Comparison of ENCODE assay signal across 18 mouse cellular contexts in the genomic region with DNA sequence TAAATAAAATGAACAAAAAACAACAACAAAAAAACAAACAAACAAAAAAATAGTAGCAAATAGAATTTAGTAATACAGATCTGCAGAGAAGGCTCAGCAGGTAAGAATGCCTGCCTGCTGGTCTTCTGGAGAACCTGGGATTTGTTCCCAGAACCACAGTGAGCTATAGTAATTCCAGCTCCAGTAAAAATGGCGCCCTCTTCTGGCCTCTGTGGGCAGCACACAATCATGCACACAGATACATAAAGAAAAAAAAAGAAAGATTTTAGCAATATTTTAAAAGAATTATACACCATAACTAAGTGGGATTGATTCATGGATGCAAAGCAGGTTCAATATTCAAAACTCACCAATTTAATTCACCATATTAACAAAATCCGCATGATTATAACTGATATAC. TPM values are rescaled to one million over a fixed set of nuclear protein-coding genes. Genes with fewer than 3 reads are reported as not detected.
DNase-seq lines count a peak whose midpoint lies in the region; ATAC-seq and TF ChIP-seq lines count a peak whose summit lies in the region.
"Had no signal": no experiment of that assay in that cellular context is flagged by ENCODE, and none has a peak within 500 bp of the region (broad histone marks: within the 10 kb centered on the region; RNA-seq: fewer than 3 reads in every experiment).

No protein-coding gene starts in this region.

- no peaks in the 10 kb centered on the region for H3K9me3 ChIP-seq in forebrain, postnatal 0 days (ENCODE audit: low read length)
- no peaks in the 10 kb centered on the region for H3K9me3 ChIP-seq in forebrain, embryonic 12.5 days
- H3K9me3 ChIP-seq in liver, embryonic 14.5 days (ENCODE audit: control insufficient read depth, low read length) = no peaks in the 10 kb centered on the region
- H3K9me3 ChIP-seq in liver, embryonic 12.5 days (replicated peaks) = no peaks in the 10 kb centered on the region
- H3K9me3 ChIP-seq: embryonic facial prominence, embryonic 10.5 days; lung, embryonic 15.5 days; midbrain, embryonic 13.5 days; neural tube, embryonic 12.5 days had no signal

- H3K4me3 ChIP-seq in forebrain, postnatal 0 days (ENCODE audit: low read depth, low read length) = no peak overlapping the region
- H3K4me3 ChIP-seq in forebrain, embryonic 12.5 days (replicated peaks) = no peak overlapping the region
- no peak overlapping the region for H3K4me3 ChIP-seq in liver, embryonic 14.5 days (ENCODE audit: insufficient read depth in 1 of 2, low read depth in 2 of 2, low read length in 2 of 2)
- H3K4me3 ChIP-seq in liver, embryonic 12.5 days = no peak overlapping the region
- H3K4me3 ChIP-seq: embryonic facial prominence, embryonic 10.5 days; lung, embryonic 15.5 days; midbrain, embryonic 13.5 days; neural tube, embryonic 12.5 days had no signal

- peak; percentile 16; the same call in 1 of the 2 replicates for TF ChIP-seq CTCF in forebrain, postnatal 0 days (IDR thresholded peaks at IDR 0.05; ENCODE audit: low read depth)
- TF ChIP-seq CTCF in liver, embryonic 14.5 days (IDR thresholded peaks at IDR 0.05; ENCODE audit: low read depth) = peak; percentile 37

- H3K4me2 ChIP-seq in forebrain, postnatal 0 days (ENCODE audit: low read depth) = no peak overlapping the region
- no peak overlapping the region for H3K4me2 ChIP-seq in forebrain, embryonic 12.5 days
- no peak overlapping the region for H3K4me2 ChIP-seq in liver, embryonic 14.5 days (ENCODE audit: low read depth)
- H3K4me2 ChIP-seq in liver, embryonic 12.5 days = no peak overlapping the region
- H3K4me2 ChIP-seq: lung, embryonic 15.5 days; midbrain, embryonic 13.5 days; neural tube, embryonic 12.5 days had no signal

- WGBS in forebrain, postnatal 0 days = 37% methylated on average over 2 of the region's 2 CpGs
- WGBS in forebrain, embryonic 12.5 days = 40% methylated on average over 2 of the region's 2 CpGs
- 33% methylated on average over 2 of the region's 2 CpGs for WGBS in liver, embryonic 14.5 days (ENCODE audit: insufficient replicate concordance)
- WGBS in liver, embryonic 12.5 days (ENCODE audit: insufficient replicate concordance) = 29% methylated on average over 2 of the region's 2 CpGs

- H3K9ac ChIP-seq in forebrain, postnatal 0 days = no peak overlapping the region
- H3K9ac ChIP-seq in forebrain, embryonic 12.5 days = no peak overlapping the region
- H3K9ac ChIP-seq in liver, embryonic 14.5 days (replicated peaks) = no peak overlapping the region
- H3K9ac ChIP-seq in liver, embryonic 12.5 days = no peak overlapping the region
- H3K9ac ChIP-seq: lung, embryonic 15.5 days; midbrain, embryonic 13.5 days; neural tube, embryonic 12.5 days had no signal

- no peaks in the 10 kb centered on the region for H3K36me3 ChIP-seq in forebrain, postnatal 0 days (ENCODE audit: insufficient read depth)
- no peaks in the 10 kb centered on the region for H3K36me3 ChIP-seq in forebrain, embryonic 12.5 days (replicated peaks)
- H3K36me3 ChIP-seq in liver, embryonic 14.5 days (replicated peaks; ENCODE audit: control insufficient read depth, insufficient read depth, low read depth) = no peaks in the 10 kb centered on the region
- no peaks in the 10 kb centered on the region for H3K36me3 ChIP-seq in liver, embryonic 12.5 days
- H3K36me3 ChIP-seq: embryonic facial prominence, embryonic 10.5 days; lung, embryonic 15.5 days; midbrain, embryonic 13.5 days; neural tube, embryonic 12.5 days had no signal

- no peak for ATAC-seq in forebrain, postnatal 0 days
- ATAC-seq in forebrain, embryonic 12.5 days (ENCODE audit: low FRiP score) = no peak
- no peak for ATAC-seq in liver, embryonic 14.5 days (ENCODE audit: insufficient read depth)
- ATAC-seq in liver, embryonic 12.5 days = no peak
- ATAC-seq: midbrain, embryonic 13.5 days had no signal

- H3K27ac ChIP-seq in forebrain, postnatal 0 days (ENCODE audit: low read depth, low read length) = no peak overlapping the region
- no peak overlapping the region for H3K27ac ChIP-seq in forebrain, embryonic 12.5 days
- no peak overlapping the region for H3K27ac ChIP-seq in liver, embryonic 14.5 days
- no peak overlapping the region for H3K27ac ChIP-seq in liver, embryonic 12.5 days
- H3K27ac ChIP-seq: embryonic facial prominence, embryonic 10.5 days; lung, embryonic 15.5 days; midbrain, embryonic 13.5 days; neural tube, embryonic 12.5 days had no signal

- H3K4me1 ChIP-seq in forebrain, postnatal 0 days (ENCODE audit: insufficient read depth) = no peaks in the 10 kb centered on the region
- no peaks in the 10 kb centered on the region for H3K4me1 ChIP-seq in forebrain, embryonic 12.5 days
- no peaks in the 10 kb centered on the region for H3K4me1 ChIP-seq in liver, embryonic 14.5 days (replicated peaks; ENCODE audit: control insufficient read depth in 2 of 2, insufficient read depth in 2 of 2, low read length in 1 of 2)
- H3K4me1 ChIP-seq in liver, embryonic 12.5 days = no peaks in the 10 kb centered on the region
- H3K4me1 ChIP-seq: embryonic facial prominence, embryonic 10.5 days; lung, embryonic 15.5 days; midbrain, embryonic 13.5 days; neural tube, embryonic 12.5 days had no signal

- H3K27me3 ChIP-seq in forebrain, postnatal 0 days (ENCODE audit: insufficient read depth, low read length) = 0 out of 2 replicates have a peak, but pooled peaks cover 3% of the 10 kb centered on the region
- peaks cover 25% of the 10 kb centered on the region for H3K27me3 ChIP-seq in forebrain, embryonic 12.5 days
- no peaks in the 10 kb centered on the region for H3K27me3 ChIP-seq in liver, embryonic 14.5 days (ENCODE audit: control insufficient read depth, insufficient read depth, low read length)
- peaks cover 24% of the 10 kb centered on the region for H3K27me3 ChIP-seq in liver, embryonic 12.5 days (replicated peaks)
- H3K27me3 ChIP-seq: lung, embryonic 15.5 days; neural tube, embryonic 12.5 days had no signal

- no peak for DNase-seq in forebrain, postnatal 0 days
- no peak for DNase-seq in liver, embryonic 14.5 days (ENCODE audit: low read depth in 3 of 3, low spot score in 3 of 3)
- DNase-seq in A20 (ENCODE audit: low read depth, low spot score) (peak; percentile 35), ZHBTc4 (ENCODE audit: low read depth, low spot score) (peak; percentile 77)
- no peak for DNase-seq in right cerebral cortex, adult 18-20 months
- no peak for DNase-seq in spleen, postnatal 4 days (ENCODE audit: low spot score in 2 of 2)
- DNase-seq: cerebellum, adult 8-10 months; heart, postnatal 4 days had no signal

- TF ChIP-seq EP300 in liver, embryonic 14.5 days (IDR thresholded peaks at IDR 0.05; ENCODE audit: low read depth) = no peak

RNA-seq across cellular contexts. Expression of a gene that starts 29.7 kb away (rescaled TPM):
- not detected in 2 replicates for total RNA-seq in forebrain, postnatal 0 days (2014; rRNA removed)
- not detected in 2 replicates for polyA plus RNA-seq in forebrain, postnatal 0 days (2015; fragmentation: Nextera tagmentation; extraction: Ambion mirVana)
- not detected in 2 replicates for polyA plus RNA-seq in forebrain, embryonic 12.5 days (2016; fragmentation: Nextera tagmentation; extraction: Ambion mirVana)
- 0.08 TPM in 1 of 2 replicates, not detected in the other for polyA plus RNA-seq in liver, embryonic 14.5 days (2012; rRNA removed)
- not detected in 2 replicates for polyA plus RNA-seq in liver, embryonic 14.5 days (2014; fragmentation: Nextera tagmentation; extraction: Ambion mirVana)
- not detected in 2 replicates for polyA plus RNA-seq in liver, embryonic 12.5 days (2016; fragmentation: Nextera tagmentation; extraction: Ambion mirVana)
- total RNA-seq: adrenal gland, postnatal 4 days; heart, postnatal 4 days; layer of hippocampus, adult 18-20 months; left cerebral cortex, postnatal 25 days had no signal
- polyA plus RNA-seq: embryonic facial prominence, embryonic 10.5 days; lung, embryonic 15.5 days; midbrain, embryonic 13.5 days had no signal

RNA-seq across cellular contexts. Expression of a gene that starts 47.4 kb away (rescaled TPM):
- total RNA-seq in forebrain, postnatal 0 days (2014; rRNA removed) = not detected in 2 replicates
- polyA plus RNA-seq in forebrain, postnatal 0 days (2015; fragmentation: Nextera tagmentation; extraction: Ambion mirVana) = not detected in 2 replicates
- polyA plus RNA-seq in forebrain, embryonic 12.5 days (2016; fragmentation: Nextera tagmentation; extraction: Ambion mirVana) = not detected in 2 replicates
- 0.01 and 0.03 TPM in 2 replicates for polyA plus RNA-seq in liver, embryonic 14.5 days (2012; rRNA removed)
- not detected in 2 replicates for polyA plus RNA-seq in liver, embryonic 14.5 days (2014; fragmentation: Nextera tagmentation; extraction: Ambion mirVana)
- not detected in 2 replicates for polyA plus RNA-seq in liver, embryonic 12.5 days (2016; fragmentation: Nextera tagmentation; extraction: Ambion mirVana)
- total RNA-seq: heart, postnatal 4 days; layer of hippocampus, adult 18-20 months; left cerebral cortex, postnatal 25 days had no signal
- polyA plus RNA-seq: C2C12; embryonic facial prominence, embryonic 10.5 days; midbrain, embryonic 13.5 days had no signal

RNA-seq across cellular contexts. Expression of a gene that starts 57.9 kb away (rescaled TPM):
- not detected in 2 replicates for total RNA-seq in forebrain, postnatal 0 days (2014; rRNA removed)
- not detected in 2 replicates for polyA plus RNA-seq in forebrain, postnatal 0 days (2015; fragmentation: Nextera tagmentation; extraction: Ambion mirVana)
- polyA plus RNA-seq in forebrain, embryonic 12.5 days (2016; fragmentation: Nextera tagmentation; extraction: Ambion mirVana) = not detected in 2 replicates
- 0.03 and 0.05 TPM in 2 replicates for polyA plus RNA-seq in liver, embryonic 14.5 days (2012; rRNA removed)
- polyA plus RNA-seq in liver, embryonic 14.5 days (2014; fragmentation: Nextera tagmentation; extraction: Ambion mirVana) = not detected in 2 replicates
- polyA plus RNA-seq in liver, embryonic 12.5 days (2016; fragmentation: Nextera tagmentation; extraction: Ambion mirVana) = not detected in 2 replicates
- total RNA-seq: heart, postnatal 4 days; layer of hippocampus, adult 18-20 months; left cerebral cortex, postnatal 25 days had no signal
- polyA plus RNA-seq: embryonic facial prominence, embryonic 10.5 days; midbrain, embryonic 13.5 days had no signal

Comparison
In these comparisons a context has a peak if more than half of its experiments do, and no peak if none do; other contexts are left out.
1. DNase-seq: peak in A20 (single experiment) and ZHBTc4 (single experiment); none in forebrain, postnatal 0 days (single experiment), liver, embryonic 14.5 days (0 of 3), right cerebral cortex, adult 18-20 months (single experiment) and spleen, postnatal 4 days (0 of 2).